Mouse (Mus musculus) megakaryocyte, embryonic 14.5 days (primary cell): ENCODE data around the gene Mab21l2.

Experiments
- FLI1 ChIP-seq: IDR thresholded peaks from 2 replicates; pipeline ENCODE4 v1.6.1; 2012; ENCODE audit warnings: low read length, inconsistent platforms, mixed read lengths
- GATA1 ChIP-seq: IDR thresholded peaks from 3 replicates; pipeline ENCODE4 v1.6.1; 2012; ENCODE audit warnings: mixed read lengths, low read length, inconsistent platforms, borderline replicate concordance

GRCm38 (mm10) chr3:86545945-86546344 is 2.5 kb downstream of the Mab21l2 start:
- no peak for TF ChIP-seq GATA1
- no peak for TF ChIP-seq FLI1
